Mouse (Mus musculus) midbrain, embryonic 15.5 days (tissue): Measurements from ENCODE around the gene Fgd5. TPM values are rescaled to one million over a fixed set of nuclear protein-coding genes. Genes with fewer than 3 reads are reported as not detected.
"Not testable (repeated sequence)": the region's sequence is repeated elsewhere in the genome, so short reads cannot be mapped to it uniquely, and the experiment has no call there.

Source experiments
- ATAC-seq: fragments of 200-750 bp; cut with Nextera tagmentation; replicated peaks from 2 replicates; pipeline ENCODE4 v1.8.0; 2017; ENCODE audit warnings: moderate TSS enrichment
- H3K27ac ChIP-seq: fragments of 300-500 bp; sonication (generic); 2 replicates; pipeline ENCODE4 v1.5.1; 2015; ENCODE audit warnings: mild to moderate bottlenecking, inconsistent platforms
- H3K27me3 ChIP-seq: fragments of 300-500 bp; sonication (generic); replicated peaks from 2 replicates; pipeline ENCODE4 v1.6.1; 2015; ENCODE audit warnings: inconsistent platforms
- H3K36me3 ChIP-seq: fragments of 300-500 bp; sonication (generic); replicated peaks from 2 replicates; pipeline ENCODE4 v1.6.1; 2015; ENCODE audit warnings: inconsistent platforms
- H3K4me1 ChIP-seq: fragments of 300-500 bp; sonication (generic); 2 replicates; pipeline ENCODE4 v1.6.1; 2015; ENCODE audit warnings: inconsistent platforms
- H3K4me2 ChIP-seq: fragments of 300-500 bp; sonication (generic); 2 replicates; pipeline ENCODE4 v1.6.1; 2015; ENCODE audit warnings: inconsistent platforms, mild to moderate bottlenecking, moderate library complexity
- H3K4me3 ChIP-seq: fragments of 300-500 bp; sonication (generic); 2 replicates; pipeline ENCODE4 v1.5.1; 2015; ENCODE audit warnings: mild to moderate bottlenecking, inconsistent platforms
- H3K9ac ChIP-seq: fragments of 300-500 bp; sonication (generic); 2 replicates; pipeline ENCODE4 v1.6.1; 2015; ENCODE audit warnings: mild to moderate bottlenecking, inconsistent platforms
- H3K9me3 ChIP-seq: fragments of 300-500 bp; sonication (generic); 2 replicates; pipeline ENCODE4 v1.6.1; 2016; ENCODE audit warnings: inconsistent platforms
- WGBS: fragments of 180-500 bp; shearing (Covaris S2); methylation state at CpG from one replicate; pipeline ENCODE4 v1.1.7; 2015; ENCODE audit warnings: mixed read lengths; 5-methylcytosine and 5-hydroxymethylcytosine counted together
- polyA plus RNA-seq: library from polyadenylated mRNA; unstranded; fragments of >200 nt; fragmentation: Nextera tagmentation; extraction: Ambion mirVana; gene quantifications from 2 replicates; pipeline ENCODE4 v1.2.1, GENCODE M21; 2015

The Fgd5 gene
- polyA plus RNA-seq, 1 experiment from 2014 or later, result 10.4 TPM

- no peak for ATAC-seq
- H3K4me2 ChIP-seq, result no peak overlapping the region
- no peak overlapping the region for H3K4me3 ChIP-seq
- 84% methylated on average over 3 of the region's 3 CpGs for WGBS
- no peaks in the 10 kb centered on the region for H3K9me3 ChIP-seq
- H3K9ac ChIP-seq, result no peak overlapping the region
- no peaks in the 10 kb centered on the region for H3K27me3 ChIP-seq
- no peak overlapping the region for H3K27ac ChIP-seq
- H3K4me1 ChIP-seq, result peaks cover 1% of the 10 kb centered on the region
- H3K36me3 ChIP-seq, result no peaks in the 10 kb centered on the region
These were observed 106.3 kb downstream of the Fgd5 start for GRCm38 (mm10) chr6:92084932-92085331.

GRCm38 (mm10) chr6:92089141-92089540, 110.5 kb downstream of the Fgd5 start:
- H3K4me2 ChIP-seq, H3K9me3 ChIP-seq, H3K4me3 ChIP-seq, ATAC-seq, H3K27me3 ChIP-seq, H3K36me3 ChIP-seq, H3K9ac ChIP-seq, H3K27ac ChIP-seq: not testable (repeated sequence)
- peaks cover 26% of the 10 kb centered on the region for H3K4me1 ChIP-seq
- WGBS, result 87% methylated on average over 7 of the region's 7 CpGs

GRCm38 (mm10) chr6:92089982-92090381, 111.3 kb downstream of the Fgd5 start:
- peaks cover 34% of the 10 kb centered on the region for H3K4me1 ChIP-seq
- no peaks in the 10 kb centered on the region for H3K27me3 ChIP-seq
- 92% methylated on average over 4 of the region's 4 CpGs for WGBS
- no peaks in the 10 kb centered on the region for H3K36me3 ChIP-seq
- no peaks in the 10 kb centered on the region for H3K9me3 ChIP-seq
- no peak overlapping the region for H3K9ac ChIP-seq
- no peak overlapping the region; the same call in 1 of the 2 replicates for H3K27ac ChIP-seq
- ATAC-seq, result no peak
- H3K4me3 ChIP-seq, result no peak overlapping the region
- peak overlapping the region; percentile 60; the same call in 1 of the 2 replicates for H3K4me2 ChIP-seq

- WGBS, result under 1% methylated on average over 4 of the region's 4 CpGs
- Histone ChIP-seq H3K4me1 (peaks cover 34% of the 10 kb centered on the region), H3K4me2 (peak overlapping the region; percentile 60), H3K36me3 (no peaks in the 10 kb centered on the region), H3K4me3 (peak overlapping the region; percentile 98), H3K9ac (peak overlapping the region; percentile 99), H3K27ac (peak overlapping the region; percentile 99), H3K9me3 (no peaks in the 10 kb centered on the region), H3K27me3 (no peaks in the 10 kb centered on the region)
- no peak; the same call in 1 of the 2 replicates for ATAC-seq
These were observed 111.8 kb downstream of the Fgd5 start for GRCm38 (mm10) chr6:92090497-92090896.

GRCm38 (mm10) chr6:92091130-92091591, 112.5 kb downstream of the Fgd5 start, which contains the start of gene Nr2c2:
Gene Nr2c2, plus strand, starts transcription at chr6:92091390.
- H3K27ac ChIP-seq, result peak within 1 kb of the TSS; percentile 99
- peak within 1 kb of the TSS; percentile 98 for H3K4me3 ChIP-seq
- no peaks in the 10 kb centered on the region for H3K36me3 ChIP-seq
- whole genome bisulfite sequencing, result 0% methylated on average over 40 of the region's 58 CpGs
- peak; percentile 74 for ATAC-seq
- no peaks in the 10 kb centered on the region for H3K27me3 ChIP-seq
- peaks cover 34% of the 10 kb centered on the region for H3K4me1 ChIP-seq
- H3K4me2 ChIP-seq, result peak within 1 kb of the TSS; percentile 60
- H3K9me3 ChIP-seq, result no peaks in the 10 kb centered on the region
- peak within 1 kb of the TSS; percentile 99 for H3K9ac ChIP-seq

GRCm38 (mm10) chr6:92091767-92092489, 113.2 kb downstream of the Fgd5 start:
- Histone ChIP-seq H3K4me2 (peak overlapping the region; percentile 60), H3K4me3 (peak overlapping the region; percentile 98), H3K9me3 (no peaks in the 10 kb centered on the region), H3K27ac (peak overlapping the region; percentile 99), H3K4me1 (peaks cover 34% of the 10 kb centered on the region), H3K36me3 (no peaks in the 10 kb centered on the region), H3K9ac (peak overlapping the region; percentile 99), H3K27me3 (no peaks in the 10 kb centered on the region)
- under 1% methylated on average over 58 of the region's 81 CpGs for WGBS
- ATAC-seq, result peak; percentile 98

GRCm38 (mm10) chr6:92092737-92093136, 114.1 kb downstream of the Fgd5 start:
- H3K9ac ChIP-seq, result peak overlapping the region; percentile 99
- no peaks in the 10 kb centered on the region for H3K27me3 ChIP-seq
- H3K4me1 ChIP-seq, result peaks cover 34% of the 10 kb centered on the region
- peak overlapping the region; percentile 60 for H3K4me2 ChIP-seq
- no peak for ATAC-seq
- no peaks in the 10 kb centered on the region for H3K36me3 ChIP-seq
- H3K4me3 ChIP-seq, result peak overlapping the region; percentile 98
- no peaks in the 10 kb centered on the region for H3K9me3 ChIP-seq
- 15% methylated on average over 3 of the region's 3 CpGs for WGBS
- peak overlapping the region; percentile 99 for H3K27ac ChIP-seq

- Histone ChIP-seq H3K36me3 (no peaks in the 10 kb centered on the region), H3K4me3 (no peak overlapping the region), H3K9me3 (no peaks in the 10 kb centered on the region), H3K27ac (no peak overlapping the region), H3K4me1 (peaks cover 34% of the 10 kb centered on the region), H3K4me2 (no peak overlapping the region; the same call in 1 of the 2 replicates), H3K9ac (no peak overlapping the region), H3K27me3 (no peaks in the 10 kb centered on the region)
- WGBS, result 92% methylated on average over 2 of the region's 2 CpGs
- ATAC-seq, result no peak
These were observed 115.2 kb downstream of the Fgd5 start for GRCm38 (mm10) chr6:92093869-92094268.

- Histone ChIP-seq H3K27ac (no peak overlapping the region), H3K9ac (no peak overlapping the region), H3K4me2 (no peak overlapping the region), H3K4me3 (no peak overlapping the region), H3K9me3 (no peaks in the 10 kb centered on the region), H3K27me3 (no peaks in the 10 kb centered on the region), H3K4me1 (no peaks in the 10 kb centered on the region), H3K36me3 (no peaks in the 10 kb centered on the region)
- WGBS, result 65% methylated on average over 2 of the region's 2 CpGs
- no peak for ATAC-seq
These were observed 122.1 kb downstream of the Fgd5 start for GRCm38 (mm10) chr6:92100679-92101360.

GRCm38 (mm10) chr6:92124547-92124946, 145.9 kb downstream of the Fgd5 start:
- Histone ChIP-seq H3K4me3 (no peak overlapping the region), H3K27ac (no peak overlapping the region), H3K9ac (no peak overlapping the region), H3K9me3 (no peaks in the 10 kb centered on the region), H3K27me3 (no peaks in the 10 kb centered on the region), H3K4me2 (no peak overlapping the region), H3K4me1 (no peaks in the 10 kb centered on the region), H3K36me3 (0 out of 2 replicates have a peak, but pooled peaks cover 3% of the 10 kb centered on the region)
- ATAC-seq, result no peak
